Mouse (Mus musculus): ENCODE measurements around the gene Creb3l2.
A peak's percentile ranks its signal among the peaks of the same experiment; 100 is the strongest.
"Not testable (repeated sequence)": the region's sequence is repeated elsewhere in the genome, so short reads cannot be mapped to it uniquely, and the experiment has no call there.

Gene Creb3l2

GRCm38 (mm10) chr6:37442041-37442667 is at the start of gene Creb3l2:
TSS of gene Creb3l2 (minus strand) at chr6:37442146.
- peak; percentile 96 to 97 for DNase-seq (ENCODE audit: low spot score in 2 of 2)

- DNase-seq (ENCODE audit: low spot score in 2 of 2) = no peak
Measured at GRCm38 (mm10) chr6:37486502-37486901, 44.6 kb upstream of the Creb3l2 start.

- no peak for DNase-seq (ENCODE audit: low spot score in 2 of 2)
Measured at GRCm38 (mm10) chr6:37484588-37485070, 42.7 kb upstream of the Creb3l2 start.

- DNase-seq (ENCODE audit: low spot score in 2 of 2) = no peak
Measured at GRCm38 (mm10) chr6:37483262-37483661, 41.3 kb upstream of the Creb3l2 start.

- no peak for DNase-seq (ENCODE audit: low spot score in 2 of 2)
Measured at GRCm38 (mm10) chr6:37481147-37481546, 39.2 kb upstream of the Creb3l2 start.

GRCm38 (mm10) chr6:37480008-37480407 is 38.1 kb upstream of the Creb3l2 start:
- no peak for DNase-seq (ENCODE audit: low spot score in 2 of 2)

- no peak for DNase-seq (ENCODE audit: low spot score in 2 of 2)
Measured at GRCm38 (mm10) chr6:37478481-37478880, 36.5 kb upstream of the Creb3l2 start.

GRCm38 (mm10) chr6:37473674-37474342 is 31.9 kb upstream of the Creb3l2 start:
- DNase-seq (ENCODE audit: low spot score in 2 of 2) = peak in 1 of 2 experiments; percentile 28

GRCm38 (mm10) chr6:37470216-37470615 is 28.3 kb upstream of the Creb3l2 start:
- DNase-seq (ENCODE audit: low spot score in 2 of 2) = no peak

- DNase-seq (ENCODE audit: low spot score in 2 of 2) = peak in 1 of 2 experiments; percentile 62
Measured at GRCm38 (mm10) chr6:37465847-37466246, 23.9 kb upstream of the Creb3l2 start.

GRCm38 (mm10) chr6:37465356-37465755 is 23.4 kb upstream of the Creb3l2 start:
- DNase-seq (ENCODE audit: low spot score in 2 of 2) = no peak

GRCm38 (mm10) chr6:37464585-37464984 is 22.6 kb upstream of the Creb3l2 start:
- no peak for DNase-seq (ENCODE audit: low spot score in 2 of 2)

- peak in 1 of 2 experiments; percentile 62 for DNase-seq (ENCODE audit: low spot score in 2 of 2)
Measured at GRCm38 (mm10) chr6:37463517-37464482, 21.9 kb upstream of the Creb3l2 start.

GRCm38 (mm10) chr6:37460681-37461080 is 18.7 kb upstream of the Creb3l2 start:
- no peak for DNase-seq (ENCODE audit: low spot score in 2 of 2)

GRCm38 (mm10) chr6:37459656-37460055 is 17.7 kb upstream of the Creb3l2 start:
- not testable (repeated sequence) for DNase-seq (ENCODE audit: low spot score in 2 of 2)

GRCm38 (mm10) chr6:37457990-37458655 is 16.2 kb upstream of the Creb3l2 start:
- DNase-seq (ENCODE audit: low spot score in 2 of 2) = peak in 1 of 2 experiments; percentile 22

- no peak for DNase-seq (ENCODE audit: low spot score in 2 of 2)
Measured at GRCm38 (mm10) chr6:37455540-37455939, 13.6 kb upstream of the Creb3l2 start.

- DNase-seq (ENCODE audit: low spot score in 2 of 2) = no peak
Measured at GRCm38 (mm10) chr6:37453047-37453446, 11.1 kb upstream of the Creb3l2 start.

GRCm38 (mm10) chr6:37451664-37452063 is 9.7 kb upstream of the Creb3l2 start:
- DNase-seq (ENCODE audit: low spot score in 2 of 2) = no peak

GRCm38 (mm10) chr6:37447704-37448466 is 5.9 kb upstream of the Creb3l2 start:
- DNase-seq (ENCODE audit: low spot score in 2 of 2) = peak; percentile 68 to 86

- DNase-seq (ENCODE audit: low spot score in 2 of 2) = no peak
Measured at GRCm38 (mm10) chr6:37442781-37443180, 835 bp upstream of the Creb3l2 start.

Measured in frontal cortex, postnatal 36 days (tissue).